Comparison of ENCODE assay signal across 8 mouse cellular contexts in genomic region chr12:83072951-83073878, GRCm38 (mm10).
DNase-seq lines count a peak whose midpoint lies in the region; ATAC-seq lines count a peak whose summit lies in the region.

No protein-coding gene starts in this region.

- 8% methylated on average over 13 of the region's 13 CpGs for WGBS in heart, embryonic 15.5 days
- 16% methylated on average over 13 of the region's 13 CpGs for WGBS in limb, embryonic 12.5 days
- WGBS in midbrain, embryonic 10.5 days: 46% methylated on average over 13 of the region's 13 CpGs

- H3K9me3 ChIP-seq in erythroblast, embryonic 14.5 days (ENCODE audit: control insufficient read depth, low read length): no peaks in the 10 kb centered on the region
- no peaks in the 10 kb centered on the region for H3K9me3 ChIP-seq in heart, embryonic 15.5 days (replicated peaks)
- no peaks in the 10 kb centered on the region for H3K9me3 ChIP-seq in limb, embryonic 12.5 days
- no peaks in the 10 kb centered on the region for H3K9me3 ChIP-seq in midbrain, embryonic 10.5 days (replicated peaks)

- peak overlapping the region; percentile 54 for H3K4me3 ChIP-seq in erythroblast, embryonic 14.5 days (replicated peaks)
- H3K4me3 ChIP-seq in heart, embryonic 15.5 days: no peak overlapping the region
- no peak overlapping the region for H3K4me3 ChIP-seq in limb, embryonic 12.5 days (replicated peaks)
- no peak overlapping the region for H3K4me3 ChIP-seq in midbrain, embryonic 10.5 days

- ATAC-seq in heart, embryonic 15.5 days (replicated peaks; ENCODE audit: insufficient number of reproducible peaks, insufficient read depth, low FRiP score, low read depth): peak; percentile 91
- peak; percentile 92 for ATAC-seq in limb, embryonic 12.5 days (ENCODE audit: insufficient number of reproducible peaks, insufficient read depth, low FRiP score, low TSS enrichment, low read depth)

- H3K9ac ChIP-seq in heart, embryonic 15.5 days: 0 out of 2 replicates have a peak overlapping the region, but pooled peaks have one; percentile 6
- H3K9ac ChIP-seq in limb, embryonic 12.5 days (replicated peaks): no peak overlapping the region

- H3K27me3 ChIP-seq in erythroblast, embryonic 14.5 days (ENCODE audit: control insufficient read depth): no peaks in the 10 kb centered on the region
- no peaks in the 10 kb centered on the region for H3K27me3 ChIP-seq in heart, embryonic 15.5 days
- no peaks in the 10 kb centered on the region; the same call in 1 of the 2 replicates for H3K27me3 ChIP-seq in limb, embryonic 12.5 days
- no peaks in the 10 kb centered on the region for H3K27me3 ChIP-seq in midbrain, embryonic 10.5 days (ENCODE audit: low read depth, poor library complexity, severe bottlenecking)

- peaks cover 74% of the 10 kb centered on the region for H3K4me1 ChIP-seq in erythroblast, embryonic 14.5 days (ENCODE audit: control insufficient read depth)
- H3K4me1 ChIP-seq in heart, embryonic 15.5 days (replicated peaks): peaks cover 34% of the 10 kb centered on the region
- peaks cover 38% of the 10 kb centered on the region for H3K4me1 ChIP-seq in limb, embryonic 12.5 days (replicated peaks)
- peaks cover 17% of the 10 kb centered on the region for H3K4me1 ChIP-seq in midbrain, embryonic 10.5 days

- H3K36me3 ChIP-seq in erythroblast, embryonic 14.5 days (ENCODE audit: control insufficient read depth): no peaks in the 10 kb centered on the region; the same call in 1 of the 2 replicates
- H3K36me3 ChIP-seq in heart, embryonic 15.5 days: no peaks in the 10 kb centered on the region
- no peaks in the 10 kb centered on the region for H3K36me3 ChIP-seq in limb, embryonic 12.5 days
- no peaks in the 10 kb centered on the region for H3K36me3 ChIP-seq in midbrain, embryonic 10.5 days

- peak; percentile 20 for DNase-seq in ovary, adult 18-20 months (ENCODE audit: low spot score)
- no peak for DNase-seq in ovary, postnatal 14 days (ENCODE audit: low spot score)
- DNase-seq in midbrain, embryonic 10.5 days (ENCODE audit: low spot score): peak; percentile 22
- no peak for DNase-seq in thymus, postnatal 10 days (ENCODE audit: low spot score in 2 of 2)
- no peak for DNase-seq in left cerebral cortex, adult 9 months (ENCODE audit: low spot score in 2 of 2)

- H3K27ac ChIP-seq in heart, embryonic 15.5 days: peak overlapping the region; percentile 95
- H3K27ac ChIP-seq in limb, embryonic 12.5 days: peak overlapping the region; percentile 74
- H3K27ac ChIP-seq in midbrain, embryonic 10.5 days (replicated peaks): peak overlapping the region; percentile 61

- H3K4me2 ChIP-seq in heart, embryonic 15.5 days: peak overlapping the region; percentile 50
- H3K4me2 ChIP-seq in limb, embryonic 12.5 days: 0 out of 2 replicates have a peak overlapping the region, but pooled peaks have one; percentile 2

Comparison
In these comparisons a context has a peak if more than half of its experiments do, and no peak if none do; other contexts are left out.
1. DNase-seq: peak in ovary, adult 18-20 months (single experiment) and midbrain, embryonic 10.5 days (single experiment); none in ovary, postnatal 14 days (single experiment), thymus, postnatal 10 days (0 of 2) and left cerebral cortex, adult 9 months (0 of 2).
2. Peak in every context shown above with its lines, with median percentiles within 50 percentile points of each other: H3K27ac ChIP-seq.